ENCODE assay signal across 8 mouse cellular contexts in the genomic region with DNA sequence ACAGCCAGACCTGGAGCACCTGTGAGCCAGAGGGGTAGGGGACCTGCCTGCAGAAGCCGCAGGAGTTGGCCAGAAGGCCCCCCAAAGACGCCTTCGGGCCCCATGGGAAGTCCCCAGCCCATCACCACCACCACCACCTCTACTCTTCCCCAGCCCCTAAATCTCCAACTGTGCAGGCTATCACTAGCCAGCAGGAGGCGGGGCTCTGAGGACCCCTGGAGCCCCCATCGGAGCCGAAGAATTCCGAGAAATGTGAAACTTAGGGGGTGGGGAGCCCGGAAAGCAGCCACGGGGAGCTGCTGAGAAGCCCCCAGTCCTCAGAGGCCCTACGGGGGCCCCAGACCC. TPM values are rescaled to one million over a fixed set of nuclear protein-coding genes. Genes with fewer than 3 reads are reported as not detected.
A peak's percentile ranks its signal among the peaks of the same experiment; 100 is the strongest.
DNase-seq lines count a peak whose midpoint lies in the region; ATAC-seq and TF ChIP-seq lines count a peak whose summit lies in the region.

No protein-coding gene starts in this region.

- TF ChIP-seq POLR2A in kidney, adult 2 months (IDR thresholded peaks at IDR 0.05; ENCODE audit: low read depth, low read length) = no peak

- TF ChIP-seq CTCF in kidney, adult 2 months (conservative IDR thresholded peaks at IDR 0.05; ENCODE audit: insufficient read depth, insufficient read length, low read depth, low read length) = no peak

- DNase-seq in kidney, adult 2 months = no peak
- no peak for DNase-seq in kidney, postnatal 36 days
- peak; percentile 64 for DNase-seq in embryonic facial prominence, embryonic 11.5 days (ENCODE audit: low spot score)
- peak; percentile 93 for DNase-seq in midbrain, embryonic 11.5 days (ENCODE audit: low spot score, missing footprints)
- DNase-seq in ovary, postnatal 10 days (ENCODE audit: low spot score) = no peak
- DNase-seq in frontal cortex, adult 2 months (ENCODE audit: extremely low spot score in 1 of 2, low spot score in 1 of 2) = no peak
- DNase-seq in ovary, postnatal 36 days (ENCODE audit: low spot score) = no peak

- H3K4me2 ChIP-seq in embryonic facial prominence, embryonic 11.5 days (ENCODE audit: low read depth, low read length) = peak overlapping the region; percentile 95
- H3K4me2 ChIP-seq in hindbrain, embryonic 12.5 days (replicated peaks) = peak overlapping the region; percentile 80
- H3K4me2 ChIP-seq in midbrain, embryonic 11.5 days = peak overlapping the region; percentile 73

- peak overlapping the region; percentile 56 for H3K9ac ChIP-seq in embryonic facial prominence, embryonic 11.5 days (replicated peaks; ENCODE audit: low read length)
- peak overlapping the region; percentile 49 for H3K9ac ChIP-seq in hindbrain, embryonic 12.5 days
- peak overlapping the region; percentile 53 for H3K9ac ChIP-seq in midbrain, embryonic 11.5 days (ENCODE audit: low read length)

- no peak overlapping the region for H3K27ac ChIP-seq in kidney, adult 2 months (ENCODE audit: insufficient read depth, low read depth, low read length)
- H3K27ac ChIP-seq in embryonic facial prominence, embryonic 11.5 days (replicated peaks; ENCODE audit: low read depth, low read length) = no peak overlapping the region
- H3K27ac ChIP-seq in hindbrain, embryonic 12.5 days = no peak overlapping the region
- no peak overlapping the region for H3K27ac ChIP-seq in midbrain, embryonic 11.5 days (ENCODE audit: low read depth, low read length)

- H3K36me3 ChIP-seq in kidney, adult 2 months (ENCODE audit: control insufficient read depth, insufficient read depth, low read length) = no peaks in the 10 kb centered on the region
- H3K36me3 ChIP-seq in embryonic facial prominence, embryonic 11.5 days (replicated peaks; ENCODE audit: control insufficient read depth, insufficient read depth, low read depth, low read length) = no peaks in the 10 kb centered on the region
- H3K36me3 ChIP-seq in hindbrain, embryonic 12.5 days = no peaks in the 10 kb centered on the region
- no peaks in the 10 kb centered on the region for H3K36me3 ChIP-seq in midbrain, embryonic 11.5 days (ENCODE audit: control insufficient read depth, insufficient read depth, low read length)

- 0 out of 2 replicates have a peak, but pooled peaks cover 2% of the 10 kb centered on the region for H3K27me3 ChIP-seq in kidney, adult 2 months (replicated peaks; ENCODE audit: control insufficient read depth, insufficient read depth, low read length)
- H3K27me3 ChIP-seq in embryonic facial prominence, embryonic 11.5 days (ENCODE audit: control insufficient read depth, insufficient read depth, low read length) = peaks cover 11% of the 10 kb centered on the region
- H3K27me3 ChIP-seq in hindbrain, embryonic 12.5 days = peaks cover 50% of the 10 kb centered on the region
- peaks cover 26% of the 10 kb centered on the region for H3K27me3 ChIP-seq in midbrain, embryonic 11.5 days (ENCODE audit: control insufficient read depth, insufficient read depth, low read length)

- peak; percentile 12; the same call in 1 of the 2 replicates for ATAC-seq in embryonic facial prominence, embryonic 11.5 days (replicated peaks; ENCODE audit: insufficient number of reproducible peaks, low FRiP score, low TSS enrichment, low read depth)
- peak; percentile 39; the same call in 1 of the 2 replicates for ATAC-seq in hindbrain, embryonic 12.5 days (ENCODE audit: low FRiP score)
- ATAC-seq in midbrain, embryonic 11.5 days (ENCODE audit: low FRiP score) = peak; percentile 57; the same call in 1 of the 2 replicates

- WGBS in kidney, adult 2 months = 12% methylated on average over 10 of the region's 10 CpGs
- WGBS in embryonic facial prominence, embryonic 11.5 days = 0% methylated on average over 10 of the region's 10 CpGs
- WGBS in hindbrain, embryonic 12.5 days = 0% methylated on average over 9 of the region's 10 CpGs
- 1% methylated on average over 10 of the region's 10 CpGs for WGBS in midbrain, embryonic 11.5 days

- peak overlapping the region; percentile 22; the same call in 1 of the 2 replicates for H3K4me3 ChIP-seq in kidney, adult 2 months (ENCODE audit: insufficient read depth, low read depth, low read length)
- H3K4me3 ChIP-seq in embryonic facial prominence, embryonic 11.5 days (ENCODE audit: low read depth, low read length) = peak overlapping the region; percentile 41
- H3K4me3 ChIP-seq in hindbrain, embryonic 12.5 days = peak overlapping the region; percentile 40
- H3K4me3 ChIP-seq in midbrain, embryonic 11.5 days (ENCODE audit: low read depth, low read length) = peak overlapping the region; percentile 37

- H3K4me1 ChIP-seq in kidney, adult 2 months (ENCODE audit: control insufficient read depth, insufficient read depth, low read length) = peaks cover 4% of the 10 kb centered on the region; the same call in 1 of the 2 replicates
- peaks cover 4% of the 10 kb centered on the region; the same call in 1 of the 2 replicates for H3K4me1 ChIP-seq in embryonic facial prominence, embryonic 11.5 days (ENCODE audit: control insufficient read depth, insufficient read depth, low read length)
- peaks cover 15% of the 10 kb centered on the region for H3K4me1 ChIP-seq in hindbrain, embryonic 12.5 days
- peaks cover 11% of the 10 kb centered on the region for H3K4me1 ChIP-seq in midbrain, embryonic 11.5 days (ENCODE audit: control insufficient read depth, insufficient read depth, low read length)

- no peaks in the 10 kb centered on the region for H3K9me3 ChIP-seq in embryonic facial prominence, embryonic 11.5 days (replicated peaks; ENCODE audit: control insufficient read depth, low read length)
- H3K9me3 ChIP-seq in hindbrain, embryonic 12.5 days (replicated peaks) = no peaks in the 10 kb centered on the region
- no peaks in the 10 kb centered on the region for H3K9me3 ChIP-seq in midbrain, embryonic 11.5 days (ENCODE audit: control insufficient read depth, low read length)

RNA-seq across cellular contexts. Expression of a gene that starts 24.9 kb away (rescaled TPM):
- polyA plus RNA-seq in kidney, adult 2 months (2012; rRNA removed) = 51.2 and 70.6 TPM in 2 replicates
- polyA plus RNA-seq in embryonic facial prominence, embryonic 11.5 days (2014; fragmentation: Nextera tagmentation; extraction: Ambion mirVana) = 22.0 and 23.5 TPM in 2 replicates
- 28.2 and 29.3 TPM in 2 replicates for polyA plus RNA-seq in hindbrain, embryonic 12.5 days (2016; fragmentation: Nextera tagmentation; extraction: Ambion mirVana)
- 22.6 and 28.4 TPM in 2 replicates for polyA plus RNA-seq in midbrain, embryonic 11.5 days (2014; fragmentation: Nextera tagmentation; extraction: Ambion mirVana)
- polyA plus RNA-seq in frontal cortex, adult 2 months (2012; rRNA removed) = 56.5 and 56.9 TPM in 2 replicates

RNA-seq across cellular contexts. Expression of a gene that starts 34.8 kb away (rescaled TPM):
- 25.0 and 30.0 TPM in 2 replicates for polyA plus RNA-seq in kidney, adult 2 months (2012; rRNA removed)
- polyA plus RNA-seq in embryonic facial prominence, embryonic 11.5 days (2014; fragmentation: Nextera tagmentation; extraction: Ambion mirVana) = 0.60 and 0.98 TPM in 2 replicates
- polyA plus RNA-seq in hindbrain, embryonic 12.5 days (2016; fragmentation: Nextera tagmentation; extraction: Ambion mirVana) = 1.5 and 1.6 TPM in 2 replicates
- polyA plus RNA-seq in midbrain, embryonic 11.5 days (2014; fragmentation: Nextera tagmentation; extraction: Ambion mirVana) = 0.27 and 0.50 TPM in 2 replicates
- 18.0 and 23.1 TPM in 2 replicates for polyA plus RNA-seq in frontal cortex, adult 2 months (2012; rRNA removed)

RNA-seq across cellular contexts. Expression of a gene that starts 43.8 kb away (rescaled TPM):
- 6.3 and 6.6 TPM in 2 replicates for polyA plus RNA-seq in kidney, adult 2 months (2012; rRNA removed)
- 435 and 450 TPM in 2 replicates for polyA plus RNA-seq in embryonic facial prominence, embryonic 11.5 days (2014; fragmentation: Nextera tagmentation; extraction: Ambion mirVana)
- 200 and 221 TPM in 2 replicates for polyA plus RNA-seq in hindbrain, embryonic 12.5 days (2016; fragmentation: Nextera tagmentation; extraction: Ambion mirVana)
- 398 and 399 TPM in 2 replicates for polyA plus RNA-seq in midbrain, embryonic 11.5 days (2014; fragmentation: Nextera tagmentation; extraction: Ambion mirVana)
- polyA plus RNA-seq in frontal cortex, adult 2 months (2012; rRNA removed) = 3.5 and 4.3 TPM in 2 replicates

Comparison
In these comparisons a context has a peak if more than half of its experiments do, and no peak if none do; other contexts are left out.
1. DNase-seq: peak in embryonic facial prominence, embryonic 11.5 days (single experiment) and midbrain, embryonic 11.5 days (single experiment); none in kidney, adult 2 months (single experiment), kidney, postnatal 36 days (0 of 2), ovary, postnatal 10 days (single experiment), frontal cortex, adult 2 months (0 of 2) and ovary, postnatal 36 days (single experiment).
2. RNA of a gene that starts 43.8 kb away (polyA plus RNA-seq): 435 to 450 TPM in embryonic facial prominence, embryonic 11.5 days, 398 to 399 TPM in midbrain, embryonic 11.5 days and 200 to 221 TPM in hindbrain, embryonic 12.5 days; 6.3 to 6.6 TPM in kidney, adult 2 months and 3.5 to 4.3 TPM in frontal cortex, adult 2 months; every median in the first group is over 10 times any median in the second.
3. Peak in every context shown above with its lines, with median percentiles within 50 percentile points of each other: H3K4me3 ChIP-seq, ATAC-seq, H3K4me2 ChIP-seq and H3K9ac ChIP-seq.